Mouse (Mus musculus) intestine, postnatal 0 days (tissue): ENCODE results near the gene Scarb1. TPM values are rescaled to one million over a fixed set of nuclear protein-coding genes. Genes with fewer than 3 reads are reported as not detected.
A peak's percentile ranks its signal among the peaks of the same experiment; 100 is the strongest.

Experiments
- ATAC-seq: fragments of 200-750 bp; cut with Nextera tagmentation; 2 replicates; pipeline ENCODE4 v1.8.0; 2017; ENCODE audit warnings: mild to moderate bottlenecking, moderate TSS enrichment, moderate library complexity
- H3K27ac ChIP-seq: fragments of 300-500 bp; sonication (generic); 2 replicates; pipeline ENCODE4 v1.5.1; 2014; ENCODE audit warnings: mild to moderate bottlenecking, low read depth, low read length, moderate library complexity
- H3K27me3 ChIP-seq: fragments of 300-500 bp; sonication (generic); replicated peaks from 2 replicates; pipeline ENCODE4 v1.6.1; 2014; ENCODE audit warnings: low read length, mixed read lengths; ENCODE audit not compliant: control insufficient read depth, insufficient read depth
- H3K36me3 ChIP-seq: fragments of 300-500 bp; sonication (generic); 2 replicates; pipeline ENCODE4 v1.6.1; 2014; ENCODE audit warnings: mild to moderate bottlenecking, moderate library complexity; ENCODE audit not compliant: control insufficient read depth, insufficient read depth
- H3K4me1 ChIP-seq: fragments of 300-500 bp; sonication (generic); replicated peaks from 2 replicates; pipeline ENCODE4 v1.6.1; 2014; ENCODE audit warnings: antibody characterized with exemption, low read length, mixed read lengths; ENCODE audit not compliant: control insufficient read depth, insufficient read depth
- H3K4me2 ChIP-seq: fragments of 300-500 bp; sonication (generic); replicated peaks from 2 replicates; pipeline ENCODE4 v1.6.1; 2014; ENCODE audit warnings: low read depth, mild to moderate bottlenecking, moderate library complexity
- H3K4me3 ChIP-seq: fragments of 300-500 bp; sonication (generic); 2 replicates; pipeline ENCODE4 v1.5.1; 2014; ENCODE audit warnings: low read depth, low read length
- H3K9ac ChIP-seq: fragments of 300-500 bp; sonication (generic); 2 replicates; pipeline ENCODE4 v1.6.1; 2014; ENCODE audit warnings: mild to moderate bottlenecking, low read depth, low read length
- H3K9me3 ChIP-seq: fragments of 300-500 bp; sonication (generic); 2 replicates; pipeline ENCODE4 v1.6.1; 2016; ENCODE audit warnings: mixed run types; ENCODE audit not compliant: control insufficient read depth
- CTCF ChIP-seq: sonication (generic); IDR thresholded peaks from 2 replicates; pipeline ENCODE4 v1.5.1; 2016; ENCODE audit warnings: low read depth, mild to moderate bottlenecking, control low read depth, antibody characterized with exemption, moderate library complexity
- WGBS: fragments of 180-500 bp; shearing (Covaris S2); extraction: QIAGEN DNeasy Blood & Tissue Kit; methylation state at CpG from one replicate; pipeline ENCODE4 v1.1.7; 2014; 5-methylcytosine and 5-hydroxymethylcytosine counted together
- polyA plus RNA-seq: library from polyadenylated mRNA; unstranded; fragments of >200 nt; fragmentation: Nextera tagmentation; extraction: Ambion mirVana; gene quantifications from 2 replicates; pipeline ENCODE4 v1.2.1, GENCODE M21; 2015

Gene Scarb1
- polyA plus RNA-seq, 1 experiment from 2014 or later = 26.5 TPM

DNA sequence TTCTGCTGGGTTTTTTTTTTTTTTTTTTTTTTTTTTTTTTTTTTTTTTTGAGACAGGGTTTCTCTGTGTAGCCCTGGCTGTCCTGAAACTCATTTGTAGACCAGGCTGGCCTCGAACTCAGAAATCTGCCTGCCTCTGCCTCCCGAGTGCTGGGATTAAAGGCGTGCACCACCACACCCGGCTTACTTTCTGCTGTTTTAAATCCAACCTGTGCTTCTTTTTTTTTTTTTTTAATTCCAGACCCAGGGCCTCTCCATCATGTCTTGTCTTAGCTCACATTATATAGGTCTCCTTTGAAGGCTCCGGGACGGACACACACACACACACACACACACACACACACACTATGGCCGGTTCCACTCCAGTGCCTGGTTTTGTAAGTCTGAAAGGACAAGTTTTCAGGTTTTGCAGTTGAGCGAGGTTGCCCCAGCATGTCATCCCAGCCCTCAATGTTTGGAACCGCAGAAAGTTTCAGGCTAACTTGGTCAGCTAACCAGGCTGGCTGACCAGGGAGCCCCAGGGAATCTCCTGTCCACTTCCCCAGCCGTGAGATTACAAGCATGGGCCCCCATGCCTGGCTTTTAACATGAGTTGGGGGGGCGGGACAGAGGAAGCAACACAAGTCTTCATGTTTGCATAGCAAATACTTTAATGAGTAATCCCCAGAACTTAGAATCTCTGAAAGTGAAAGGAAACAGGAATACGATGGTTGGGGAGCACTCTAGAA, 16.8 kb upstream of the Scarb1 start:
- Histone ChIP-seq H3K9ac (no peak overlapping the region), H3K4me2 (no peak overlapping the region), H3K27ac (no peak overlapping the region), H3K9me3 (no peaks in the 10 kb centered on the region), H3K27me3 (peaks cover 5% of the 10 kb centered on the region; the same call in 1 of the 2 replicates), H3K4me1 (no peaks in the 10 kb centered on the region), H3K4me3 (no peak overlapping the region), H3K36me3 (no peaks in the 10 kb centered on the region)
- TF ChIP-seq CTCF = no peak
- no peak for ATAC-seq
- WGBS = 75% methylated on average over 12 of the region's 12 CpGs

DNA sequence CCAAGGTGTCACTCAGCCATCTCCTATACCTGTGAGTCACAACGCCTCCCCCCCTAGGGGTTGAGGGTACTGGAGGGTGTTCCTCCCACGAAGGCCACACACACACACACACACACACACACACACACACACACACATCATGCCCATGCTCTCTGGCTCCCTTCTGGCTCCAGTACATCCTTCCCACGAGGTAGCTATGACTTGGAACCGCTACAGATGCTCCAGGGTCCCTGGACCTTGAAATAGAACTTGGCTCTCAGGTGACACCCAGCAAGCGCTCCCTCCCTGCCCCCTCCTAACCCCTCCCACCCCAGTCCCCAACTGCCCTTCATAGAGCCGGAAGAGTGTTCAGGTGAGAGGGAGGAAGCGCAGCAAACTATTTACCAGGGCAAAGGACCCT, 14.8 kb upstream of the Scarb1 start:
- H3K36me3 ChIP-seq = no peaks in the 10 kb centered on the region
- no peaks in the 10 kb centered on the region for H3K4me1 ChIP-seq
- H3K27ac ChIP-seq = no peak overlapping the region
- H3K9me3 ChIP-seq = no peaks in the 10 kb centered on the region
- H3K4me2 ChIP-seq = no peak overlapping the region
- H3K9ac ChIP-seq = no peak overlapping the region
- 39% methylated on average over 7 of the region's 7 CpGs for WGBS
- no peak for ATAC-seq
- TF ChIP-seq CTCF = no peak
- H3K27me3 ChIP-seq = peaks cover 5% of the 10 kb centered on the region; the same call in 1 of the 2 replicates
- H3K4me3 ChIP-seq = no peak overlapping the region

DNA sequence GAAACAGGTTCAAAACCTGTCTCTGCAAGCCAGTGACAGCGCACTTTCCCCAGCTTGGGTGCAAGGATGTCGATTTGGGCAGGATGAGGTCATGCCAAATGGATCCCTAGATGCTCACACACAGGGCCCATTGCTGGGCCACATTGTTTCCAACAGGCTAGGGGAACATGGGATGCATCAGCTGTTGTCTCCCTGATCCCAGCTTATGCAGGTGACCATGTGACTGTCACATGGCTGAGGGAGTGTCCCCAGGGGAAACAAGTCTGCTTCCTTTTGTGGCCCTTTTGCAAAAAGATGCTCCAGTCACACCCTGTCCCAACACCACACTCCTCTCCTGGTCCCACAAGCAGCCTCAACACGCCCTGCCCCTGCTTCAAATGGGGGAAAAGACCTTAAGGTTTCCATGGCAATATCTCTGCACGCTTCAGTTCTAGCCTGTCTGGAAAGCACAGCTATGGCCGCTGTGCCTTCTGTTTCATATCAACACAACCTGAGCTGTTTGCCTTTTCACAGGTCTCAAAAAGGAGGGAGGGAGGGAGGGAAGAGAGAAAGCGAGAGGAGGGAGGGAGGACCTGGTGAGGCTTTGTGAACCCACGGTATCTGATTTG, 14.1 kb upstream of the Scarb1 start:
- Histone ChIP-seq H3K27ac (no peak overlapping the region), H3K9me3 (no peaks in the 10 kb centered on the region), H3K9ac (no peak overlapping the region), H3K36me3 (no peaks in the 10 kb centered on the region), H3K4me1 (no peaks in the 10 kb centered on the region), H3K27me3 (peaks cover 5% of the 10 kb centered on the region; the same call in 1 of the 2 replicates), H3K4me3 (no peak overlapping the region), H3K4me2 (no peak overlapping the region)
- TF ChIP-seq CTCF = no peak
- 56% methylated on average over 7 of the region's 7 CpGs for WGBS
- ATAC-seq = no peak

DNA sequence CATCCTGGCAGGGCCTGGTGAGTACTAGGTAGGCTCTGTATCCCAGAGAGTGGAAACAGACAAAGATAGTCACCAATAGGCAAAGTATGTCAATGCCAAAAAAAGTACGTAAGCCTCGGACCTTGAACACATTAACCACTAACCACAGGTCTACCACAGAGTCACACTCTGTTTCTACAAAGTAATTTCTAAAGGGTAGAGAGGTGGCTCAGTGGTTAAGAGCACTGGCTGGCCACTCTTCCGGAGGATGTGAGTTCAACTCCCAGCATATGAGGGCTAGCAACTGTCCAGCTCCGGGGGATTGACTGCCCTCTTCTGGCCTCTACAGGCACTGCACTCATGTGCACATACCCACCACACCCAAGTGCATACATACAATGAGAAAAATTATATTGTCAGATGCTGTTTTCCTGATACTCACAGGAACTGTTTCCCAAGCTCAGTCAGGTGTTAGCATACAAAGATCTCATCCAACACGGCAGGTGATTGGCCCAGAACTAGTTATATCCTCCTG, 11.9 kb upstream of the Scarb1 start:
- H3K4me1 ChIP-seq = no peaks in the 10 kb centered on the region
- H3K36me3 ChIP-seq = no peaks in the 10 kb centered on the region
- H3K9ac ChIP-seq = no peak overlapping the region
- H3K4me3 ChIP-seq = no peak overlapping the region
- peaks cover 9% of the 10 kb centered on the region; the same call in 1 of the 2 replicates for H3K27me3 ChIP-seq
- TF ChIP-seq CTCF = peak; percentile 35; the same call in 1 of the 2 replicates
- WGBS = 94% methylated on average over 5 of the region's 5 CpGs
- H3K9me3 ChIP-seq = no peaks in the 10 kb centered on the region
- ATAC-seq = no peak
- no peak overlapping the region for H3K4me2 ChIP-seq
- H3K27ac ChIP-seq = no peak overlapping the region

DNA sequence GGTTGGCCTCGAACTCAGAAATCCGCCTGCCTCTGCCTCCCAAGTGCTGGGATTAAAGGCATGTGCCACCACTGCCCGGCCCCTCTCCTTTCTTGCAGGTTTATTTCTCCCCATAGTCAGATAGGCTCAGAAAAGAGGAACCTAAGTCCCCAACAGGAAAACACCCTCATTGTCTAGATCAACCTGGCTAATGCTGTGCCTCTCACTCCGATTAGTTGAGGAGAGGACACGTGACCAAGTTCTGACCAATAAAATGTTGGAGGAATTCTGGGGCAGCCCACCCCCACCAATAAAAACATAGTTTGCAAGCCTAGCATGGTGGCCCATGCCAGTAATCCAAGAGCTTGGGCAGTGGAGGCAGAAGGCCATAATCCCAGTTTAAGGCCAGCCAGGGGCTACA, 11.0 kb upstream of the Scarb1 start:
- H3K36me3 ChIP-seq = no peaks in the 10 kb centered on the region
- no peak overlapping the region for H3K4me3 ChIP-seq
- no peak overlapping the region for H3K4me2 ChIP-seq
- peaks cover 9% of the 10 kb centered on the region; the same call in 1 of the 2 replicates for H3K27me3 ChIP-seq
- H3K9ac ChIP-seq = no peak overlapping the region
- WGBS = 93% methylated on average over 5 of the region's 5 CpGs
- no peaks in the 10 kb centered on the region for H3K9me3 ChIP-seq
- H3K27ac ChIP-seq = no peak overlapping the region
- ATAC-seq = no peak
- no peaks in the 10 kb centered on the region for H3K4me1 ChIP-seq
- no peak for TF ChIP-seq CTCF

DNA sequence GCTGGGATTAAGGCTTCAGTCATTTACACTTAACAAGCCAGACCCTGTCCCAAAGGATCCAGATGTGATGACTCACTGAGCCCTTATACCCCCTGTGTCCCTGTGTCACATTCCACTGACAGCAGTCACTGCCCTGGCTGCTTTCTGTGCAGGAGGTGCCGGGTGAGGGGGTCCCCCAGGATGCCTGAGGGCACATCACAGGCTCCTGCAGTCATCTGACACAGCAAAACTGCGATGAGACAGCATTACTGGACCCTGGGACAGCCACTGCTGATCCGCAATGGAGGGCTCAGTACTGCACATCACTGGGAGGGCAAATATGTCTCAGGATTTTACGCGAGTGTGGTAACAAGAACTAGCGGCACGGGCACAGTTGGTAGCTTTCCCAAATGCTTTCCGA, 10.2 kb upstream of the Scarb1 start:
- 77% methylated on average over 8 of the region's 8 CpGs for WGBS
- no peak for TF ChIP-seq CTCF
- no peaks in the 10 kb centered on the region for H3K4me1 ChIP-seq
- H3K27ac ChIP-seq = no peak overlapping the region
- H3K9ac ChIP-seq = no peak overlapping the region
- H3K9me3 ChIP-seq = no peaks in the 10 kb centered on the region
- H3K27me3 ChIP-seq = peaks cover 6% of the 10 kb centered on the region; the same call in 1 of the 2 replicates
- no peak overlapping the region for H3K4me3 ChIP-seq
- no peaks in the 10 kb centered on the region for H3K36me3 ChIP-seq
- no peak overlapping the region for H3K4me2 ChIP-seq
- ATAC-seq = no peak
